Mouse (Mus musculus): ENCODE results near the gene Capn9.

Capn9 gene

DNA sequence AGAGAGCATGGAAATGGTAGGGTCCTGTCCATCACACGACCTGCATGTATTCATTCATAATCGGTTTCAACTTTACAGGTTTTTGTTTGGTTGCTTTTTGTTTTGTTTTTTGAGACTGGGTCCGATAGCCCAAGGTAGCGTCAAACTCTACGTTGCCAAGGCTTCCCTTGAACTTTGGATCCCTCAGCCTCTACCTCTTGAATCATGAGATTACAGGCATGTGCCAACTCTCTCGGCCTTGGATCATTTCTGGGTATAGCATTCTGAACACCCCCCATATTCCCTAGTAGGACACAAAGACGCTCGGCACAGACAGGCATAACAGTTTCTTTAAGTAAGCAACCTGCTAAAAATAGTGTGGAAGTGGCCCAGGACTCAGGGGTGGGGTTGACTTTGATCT is 65.7 kb downstream of the Capn9 start:
- DNase-seq (ENCODE audit: low spot score), result no peak

DNA sequence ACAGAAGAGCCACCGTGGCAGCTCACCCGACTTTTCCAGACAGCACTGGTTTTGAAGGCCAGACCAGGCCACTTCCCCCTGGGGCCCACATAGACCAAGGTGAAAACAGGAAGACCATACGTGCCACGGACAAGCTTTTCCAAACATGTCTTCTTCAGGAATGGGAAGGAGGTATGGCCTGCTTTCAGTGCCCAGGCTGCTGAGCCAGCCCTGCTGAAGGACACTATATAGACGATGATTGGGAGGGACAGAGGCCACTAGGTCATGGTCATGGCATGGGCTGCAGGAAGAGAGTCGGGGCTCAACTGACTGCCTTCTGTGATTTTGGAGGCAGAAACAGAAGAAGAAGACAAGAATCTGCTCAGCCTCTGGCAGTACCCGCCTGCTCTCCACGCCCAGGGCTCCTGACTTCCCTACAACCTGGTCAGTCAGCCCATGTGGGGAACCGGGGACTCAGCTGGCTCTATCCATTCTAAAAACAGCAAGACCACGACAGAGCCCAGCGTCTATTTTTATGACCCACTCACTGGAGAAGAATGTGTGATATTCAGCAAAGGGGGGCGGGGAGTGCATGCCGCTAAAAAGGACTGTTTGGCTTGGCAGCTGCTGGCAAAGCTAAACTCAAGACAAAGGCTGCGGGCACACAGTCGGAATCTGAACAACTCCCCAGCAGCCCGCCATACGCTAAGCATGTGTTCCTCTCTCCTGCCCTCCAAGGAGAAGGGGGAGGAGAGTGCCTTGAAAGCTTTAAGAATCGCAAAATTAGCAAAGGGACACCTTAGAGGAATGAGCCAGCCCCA is 67.8 kb downstream of the Capn9 start:
- no peak for DNase-seq (ENCODE audit: low spot score)

DNA sequence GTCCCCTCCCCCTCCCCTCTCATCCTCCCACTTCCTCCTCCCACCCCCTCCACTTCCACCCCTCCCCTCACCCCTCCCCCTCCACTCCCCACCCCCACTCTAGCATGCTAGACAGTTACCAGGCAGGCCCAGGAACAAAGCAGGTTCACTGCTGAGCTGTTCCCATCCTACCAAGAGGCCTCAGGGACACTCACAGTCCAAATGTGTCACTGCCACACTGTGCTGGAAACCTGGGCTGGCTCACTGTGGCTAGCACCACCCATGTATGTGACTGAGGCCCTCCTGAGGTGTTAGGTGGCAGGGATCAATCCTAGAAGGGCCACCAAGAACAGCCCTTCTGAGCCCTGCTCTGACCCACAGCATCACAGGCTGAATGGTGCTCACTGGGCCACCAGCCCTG is 72.4 kb downstream of the Capn9 start:
- no peak for DNase-seq (ENCODE audit: low spot score)

DNA sequence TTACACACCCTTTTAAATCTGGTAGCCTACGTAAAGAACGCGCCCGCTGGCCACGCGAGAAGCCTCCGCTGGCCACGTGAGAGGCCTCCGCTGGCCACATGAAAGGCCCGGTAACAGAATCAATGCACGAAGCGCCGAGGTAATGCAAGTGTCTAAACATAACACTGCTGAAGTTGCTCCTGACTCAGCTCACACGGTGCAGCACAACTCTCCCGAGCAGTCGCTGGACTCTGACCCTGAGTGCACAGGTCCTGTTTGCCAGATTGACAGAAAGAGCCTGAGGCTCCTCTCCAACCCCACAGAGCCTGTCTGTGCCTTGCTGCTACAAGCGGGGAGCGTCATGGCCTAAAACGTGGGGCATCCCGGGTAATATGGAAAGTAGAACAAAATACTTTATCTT is 75.9 kb downstream of the Capn9 start:
- DNase-seq (ENCODE audit: low spot score), result no peak

DNA sequence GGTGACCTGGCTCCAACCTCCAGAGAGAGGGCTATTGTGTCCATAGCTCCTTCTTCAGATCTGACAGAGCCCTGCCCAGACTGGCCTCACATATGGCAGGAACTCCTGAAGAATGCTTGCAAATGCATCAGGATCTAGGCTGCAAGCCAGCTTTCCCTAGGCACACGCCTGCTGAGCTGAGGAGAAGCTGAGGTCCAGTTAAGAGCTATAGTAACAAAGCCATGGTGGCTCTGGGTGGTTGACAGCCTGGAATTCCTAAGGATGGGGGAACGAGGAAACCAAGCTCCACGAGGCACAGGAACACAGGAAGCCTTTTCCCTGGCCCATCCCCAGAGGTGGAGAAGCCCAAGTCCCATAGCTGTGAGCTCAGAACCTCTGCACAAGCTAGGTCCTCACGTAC is 76.6 kb downstream of the Capn9 start:
- no peak for DNase-seq (ENCODE audit: low spot score)

DNA sequence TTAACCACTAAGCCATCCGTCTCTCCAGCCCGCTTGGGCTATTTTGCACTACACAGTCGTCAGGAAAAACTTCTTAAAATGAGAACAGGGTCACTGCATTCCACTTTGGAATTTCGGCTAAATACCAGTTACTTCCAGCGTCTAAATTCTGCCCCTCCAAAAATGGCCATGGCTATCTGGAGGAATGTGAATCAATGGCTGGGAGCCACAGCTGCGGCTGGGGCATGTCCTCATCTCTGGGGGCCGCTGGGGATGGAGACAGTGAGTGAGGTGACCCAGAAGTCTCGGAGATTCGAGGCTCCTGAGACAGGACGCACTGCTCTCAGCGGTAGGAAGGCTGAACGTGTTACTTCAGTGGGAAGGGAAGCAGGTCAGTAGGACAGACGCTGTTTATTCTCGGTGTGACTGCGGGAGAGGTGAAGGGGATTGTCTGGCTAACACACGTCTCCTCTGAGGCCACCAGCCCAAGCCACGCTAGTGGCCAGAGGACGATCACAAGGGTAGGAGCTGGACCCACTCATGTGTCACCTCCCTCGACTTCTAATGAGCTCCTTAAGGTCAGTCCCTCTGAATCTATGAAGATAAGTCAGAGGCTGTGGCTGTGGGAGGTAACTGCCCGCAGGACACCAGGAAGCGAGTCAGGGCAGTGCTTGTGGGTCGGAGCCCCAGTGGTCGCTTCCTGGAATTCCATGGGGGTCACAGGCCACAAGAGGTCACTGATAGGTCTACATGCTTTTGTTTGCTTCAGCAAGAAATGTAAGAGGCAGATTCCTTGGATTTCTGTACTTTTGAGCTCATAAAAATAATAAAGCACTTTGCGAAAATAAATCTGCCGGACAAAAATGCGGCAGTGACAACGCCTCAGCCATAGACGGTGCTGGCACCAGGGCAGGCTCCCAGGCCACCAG is 77.9 kb downstream of the Capn9 start:
- DNase-seq (ENCODE audit: low spot score), result no peak

DNA sequence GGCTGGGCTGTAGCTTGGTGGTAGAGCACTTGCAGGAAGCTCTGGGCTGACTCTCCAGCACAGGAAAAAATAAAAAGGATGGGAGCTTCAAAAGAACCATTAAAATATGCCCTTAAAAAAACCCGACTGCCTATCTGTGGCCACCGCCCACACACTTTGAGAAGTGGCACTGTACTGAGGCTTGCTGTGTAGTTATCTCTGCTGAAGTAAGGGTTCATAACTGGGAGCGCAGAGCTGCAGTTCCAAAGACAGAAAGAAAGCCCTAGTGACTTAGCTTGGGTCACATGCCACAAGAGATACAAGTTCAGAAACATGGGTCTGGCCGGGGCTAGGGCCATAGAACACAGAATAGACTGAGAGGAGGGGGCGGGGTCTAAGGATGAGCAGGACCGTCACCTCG is 82.0 kb downstream of the Capn9 start:
- no peak for DNase-seq (ENCODE audit: low spot score)

DNA sequence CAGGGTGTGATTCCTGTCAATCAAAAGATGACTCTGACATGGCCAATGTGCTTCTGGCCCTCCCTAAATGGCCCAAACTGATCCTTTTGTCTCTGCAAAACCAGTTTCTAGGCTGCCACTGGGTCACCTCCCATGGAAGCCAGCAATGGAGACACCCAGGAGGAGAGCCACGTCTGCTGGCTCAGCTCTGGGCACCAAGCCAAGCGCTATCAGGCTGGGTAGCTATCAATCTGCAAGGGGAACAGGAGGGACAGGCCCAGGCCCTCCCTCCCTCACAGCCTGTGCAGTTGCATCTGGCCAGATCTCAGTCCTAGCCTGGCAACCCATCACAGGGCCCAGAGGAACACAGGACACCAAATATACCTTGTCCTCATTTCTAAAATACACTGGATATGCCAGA is 82.5 kb downstream of the Capn9 start:
- no peak for DNase-seq (ENCODE audit: low spot score)

DNA sequence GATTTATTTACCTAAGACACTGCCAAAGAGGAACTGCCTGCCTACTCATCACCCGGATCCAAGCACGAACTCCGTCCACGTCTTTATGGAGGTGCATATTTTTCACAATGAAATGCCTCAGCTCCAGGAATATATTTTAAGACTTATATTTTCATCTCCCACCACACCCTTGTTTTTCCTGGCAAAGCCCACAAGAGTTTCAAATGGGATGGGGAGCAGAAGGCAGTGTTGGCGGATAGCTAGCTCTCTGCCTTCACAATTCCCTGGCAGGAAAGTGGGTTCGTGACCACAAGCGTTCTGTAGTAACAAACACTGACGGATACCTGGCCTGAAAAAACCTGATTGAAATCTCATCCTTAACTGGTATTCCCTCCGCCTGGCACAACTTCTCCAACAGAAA is 85.9 kb downstream of the Capn9 start:
- no peak for DNase-seq (ENCODE audit: low spot score)

DNA sequence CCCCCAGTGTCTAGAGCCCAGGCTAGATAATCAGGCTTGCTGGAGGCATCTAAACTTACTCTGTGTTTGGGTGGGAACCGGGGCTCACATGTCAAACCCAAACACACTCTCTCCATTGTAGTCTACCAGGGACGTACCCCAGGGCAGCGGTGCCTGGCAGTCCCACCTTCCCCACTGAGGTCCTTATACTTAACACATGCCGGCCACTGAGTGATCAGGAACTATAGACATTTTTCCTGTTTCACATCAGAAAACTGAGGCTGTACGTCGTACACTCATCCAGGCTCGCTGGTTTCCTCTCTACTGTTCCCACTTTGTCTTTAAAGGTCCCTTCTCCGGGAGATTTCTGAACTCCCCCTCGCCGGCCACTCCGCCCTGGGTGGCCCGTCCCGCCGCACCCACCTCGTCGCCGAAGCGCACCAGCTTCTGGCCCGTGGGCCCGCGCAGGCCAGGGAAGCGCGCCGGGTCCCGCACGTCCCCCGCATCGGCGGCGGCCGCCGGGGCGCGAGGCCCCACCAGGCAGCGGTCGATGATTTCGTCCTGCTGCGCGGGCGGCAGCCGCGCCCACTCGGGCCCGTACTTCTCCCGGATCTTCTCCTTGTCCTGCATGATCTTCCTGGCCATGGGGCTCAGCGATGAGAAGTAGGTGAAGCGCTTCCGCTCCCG is 86.7 kb downstream of the Capn9 start:
- DNase-seq (ENCODE audit: low spot score), result peak; percentile 9

DNA sequence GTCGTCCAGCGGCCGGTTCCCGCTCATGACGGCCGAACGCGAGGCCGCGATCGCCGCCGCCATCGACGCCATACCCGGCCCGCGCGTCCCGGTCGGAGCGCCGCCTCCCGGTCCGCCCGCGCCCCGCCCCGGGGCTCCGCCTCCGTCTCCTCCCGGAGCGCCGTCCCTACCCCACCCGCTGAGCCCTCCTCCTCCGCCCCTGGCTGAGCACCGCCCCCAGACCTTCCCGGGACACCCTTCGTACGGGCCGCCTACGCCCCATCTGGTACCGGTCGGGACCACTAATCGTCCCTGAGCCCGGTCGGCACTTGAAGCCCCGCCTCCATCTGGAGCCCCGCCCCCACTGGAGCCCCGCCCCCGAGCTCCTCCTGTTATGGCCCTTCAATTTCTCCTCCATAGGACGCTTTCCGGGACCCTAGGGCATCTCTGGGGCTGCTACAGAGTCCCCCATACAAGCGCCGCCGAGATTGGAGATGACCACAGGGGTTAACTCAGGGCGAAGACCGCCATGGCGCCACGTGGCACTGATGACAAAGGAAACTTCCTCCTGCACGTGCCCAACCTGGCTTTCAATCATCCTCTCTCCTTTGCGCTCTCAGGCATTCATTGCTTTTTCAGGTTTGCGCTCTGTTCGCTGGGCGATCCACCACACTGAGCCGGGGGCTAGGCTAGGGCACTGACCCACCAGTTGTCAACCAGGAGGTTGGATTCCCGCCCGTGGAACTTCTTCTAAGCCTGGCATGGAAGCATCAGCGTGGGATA is 87.4 kb downstream of the Capn9 start, which contains the start of gene 2310022B05Rik:
Gene 2310022B05Rik, minus strand, starts transcription at position 258 of the 762 bp plus-strand sequence.
- DNase-seq (ENCODE audit: low spot score), result peak; percentile 72

DNA sequence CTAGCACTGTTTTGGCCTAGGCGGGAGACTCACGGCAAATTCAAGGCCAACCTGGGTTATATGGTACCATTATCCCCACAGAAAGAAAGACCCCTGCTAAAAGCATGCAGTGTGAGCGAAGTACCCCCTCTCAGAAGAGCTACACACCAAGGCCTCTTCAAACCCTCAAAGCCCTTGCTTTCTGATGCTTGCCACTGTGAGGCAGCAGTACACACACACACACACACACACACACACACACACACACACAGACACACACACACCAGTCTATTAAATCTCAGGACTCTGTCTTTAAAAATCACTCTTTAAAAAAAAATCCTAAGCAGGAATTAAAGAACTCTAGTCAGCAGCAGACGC is 87.9 kb downstream of the Capn9 start:
- DNase-seq (ENCODE audit: low spot score), result no peak

DNA sequence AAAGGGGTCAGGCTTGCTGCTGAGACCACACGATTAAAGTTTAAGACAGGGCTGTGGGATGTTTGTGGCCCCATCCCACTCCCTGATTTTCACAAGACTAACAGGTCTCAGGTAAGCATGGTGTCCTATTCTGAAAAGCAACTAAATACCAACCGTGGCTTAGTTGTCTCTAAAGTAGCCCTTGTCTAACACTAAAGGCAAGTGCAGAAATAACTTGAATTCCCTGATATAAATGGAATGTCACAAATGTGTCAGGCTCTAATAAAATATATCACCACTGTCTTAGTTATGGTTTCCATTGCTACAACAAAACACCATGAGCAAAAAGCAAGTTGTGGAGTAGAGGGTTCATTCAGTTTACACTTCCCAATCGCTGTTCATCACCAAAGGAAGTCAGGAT is 88.5 kb downstream of the Capn9 start:
- no peak for DNase-seq (ENCODE audit: low spot score)

Data from ovary, postnatal 14 days (tissue).